Mouse (Mus musculus) liver, embryonic 16.5 days (tissue): ENCODE results near the gene Lxn. TPM values are rescaled to one million over a fixed set of nuclear protein-coding genes. Genes with fewer than 3 reads are reported as not detected.

Source experiments
- ATAC-seq: fragments of 200-750 bp; cut with Nextera tagmentation; 2 replicates; pipeline ENCODE4 v1.8.0; 2017; ENCODE audit warnings: low read depth, mild to moderate bottlenecking, moderate number of reproducible peaks, moderate library complexity
- H3K27ac ChIP-seq: fragments of 300-500 bp; sonication (generic); 2 replicates; pipeline ENCODE4 v1.5.1; 2014; ENCODE audit warnings: mild to moderate bottlenecking, low read length
- H3K27me3 ChIP-seq: fragments of 300-500 bp; sonication (generic); 2 replicates; pipeline ENCODE4 v1.6.1; 2014; ENCODE audit warnings: low read depth, low read length, mixed read lengths; ENCODE audit not compliant: control insufficient read depth, insufficient read depth
- H3K36me3 ChIP-seq: fragments of 300-500 bp; sonication (generic); 2 replicates; pipeline ENCODE4 v1.6.1; 2014; ENCODE audit warnings: mild to moderate bottlenecking; ENCODE audit not compliant: control insufficient read depth, insufficient read depth
- H3K4me1 ChIP-seq: fragments of 300-500 bp; sonication (generic); 2 replicates; pipeline ENCODE4 v1.6.1; 2014; ENCODE audit warnings: low read depth, low read length, mixed read lengths; ENCODE audit not compliant: control insufficient read depth
- H3K4me2 ChIP-seq: fragments of 300-500 bp; sonication (generic); 2 replicates; pipeline ENCODE4 v1.6.1; 2014; ENCODE audit warnings: low read depth, low read length, mixed read lengths
- H3K4me3 ChIP-seq: fragments of 300-500 bp; sonication (generic); 2 replicates; pipeline ENCODE4 v1.5.1; 2014; ENCODE audit warnings: low read depth, mild to moderate bottlenecking, low read length
- H3K9ac ChIP-seq: fragments of 300-500 bp; sonication (generic); 2 replicates; pipeline ENCODE4 v1.6.1; 2014; ENCODE audit warnings: low read depth, low read length
- H3K9me3 ChIP-seq: fragments of 300-500 bp; sonication (generic); replicated peaks from 2 replicates; pipeline ENCODE4 v1.6.1; 2016; ENCODE audit warnings: low read length; ENCODE audit not compliant: control insufficient read depth
- WGBS: fragments of 180-500 bp; shearing (Covaris S2); extraction: QIAGEN DNeasy Blood & Tissue Kit; methylation state at CpG from one replicate; pipeline ENCODE4 v1.1.7; 2014; ENCODE audit not compliant: insufficient replicate concordance; 5-methylcytosine and 5-hydroxymethylcytosine counted together
- polyA plus RNA-seq: library from polyadenylated mRNA; unstranded; fragments of >200 nt; fragmentation: Nextera tagmentation; extraction: Ambion mirVana; gene quantifications from 2 replicates; pipeline ENCODE4 v1.2.1, GENCODE M21; 2015

Lxn gene
- 9.9 and 11.3 TPM in 2 replicates for polyA plus RNA-seq

DNA sequence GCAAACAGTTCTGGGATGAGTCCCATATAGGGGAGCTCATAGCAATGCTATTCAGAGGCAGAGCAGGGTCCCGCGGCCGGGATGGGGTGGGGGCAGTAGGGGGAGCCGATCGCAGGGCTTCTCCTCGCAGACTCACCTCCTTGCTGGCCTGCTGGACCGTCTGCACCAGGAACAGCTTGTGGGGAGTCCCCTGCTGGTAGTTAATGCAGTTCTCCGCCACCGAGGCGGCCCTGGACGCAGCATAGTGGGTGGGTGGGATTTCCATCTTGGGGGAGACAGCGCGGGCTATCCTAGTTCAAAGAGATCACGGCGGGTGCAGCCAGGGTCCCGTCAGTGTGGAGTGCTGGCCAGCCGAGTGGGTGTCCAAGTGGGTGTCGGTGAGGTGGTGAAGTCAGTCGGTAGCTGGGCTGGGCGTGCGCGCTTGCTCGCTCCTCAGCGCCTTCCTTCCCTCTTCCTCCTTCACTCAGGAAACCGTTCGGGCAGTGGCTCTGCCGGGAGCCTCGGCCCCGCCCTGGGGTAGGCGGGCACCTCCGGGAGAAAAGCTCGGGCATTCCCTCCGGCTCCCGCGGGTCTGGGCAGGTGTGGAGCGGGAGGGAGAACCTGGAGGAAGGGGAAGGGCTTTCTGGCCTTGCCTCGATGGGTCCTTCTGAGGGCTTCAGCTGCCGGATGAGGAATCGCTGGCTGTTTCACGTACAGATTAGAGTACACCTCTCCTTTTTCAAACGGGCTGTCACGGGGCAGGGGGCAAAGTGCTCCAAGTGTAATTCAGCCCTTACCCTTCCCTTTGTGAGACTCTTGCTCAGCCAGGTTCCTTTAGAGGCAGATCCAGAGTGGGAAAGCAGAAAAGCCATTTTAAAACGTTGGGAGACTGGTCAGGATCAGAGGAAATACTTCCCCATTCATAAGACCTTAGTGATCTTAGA, at the start of gene Lxn:
Gene Lxn (minus strand): TSS at position 477 of the 923 bp plus-strand sequence.
- H3K9me3 ChIP-seq: no peaks in the 10 kb centered on the region
- WGBS: 2% methylated on average over 43 of the region's 43 CpGs
- H3K36me3 ChIP-seq: peaks cover 7% of the 10 kb centered on the region
- peaks cover 7% of the 10 kb centered on the region for H3K4me1 ChIP-seq
- peak within 1 kb of the TSS; percentile 61 for H3K9ac ChIP-seq
- peak within 1 kb of the TSS; percentile 80 for H3K4me2 ChIP-seq
- peak; percentile 86 for ATAC-seq
- H3K27me3 ChIP-seq: no peaks in the 10 kb centered on the region
- H3K27ac ChIP-seq: peak within 1 kb of the TSS; percentile 34; the same call in 1 of the 2 replicates
- H3K4me3 ChIP-seq: peak within 1 kb of the TSS; percentile 66

DNA sequence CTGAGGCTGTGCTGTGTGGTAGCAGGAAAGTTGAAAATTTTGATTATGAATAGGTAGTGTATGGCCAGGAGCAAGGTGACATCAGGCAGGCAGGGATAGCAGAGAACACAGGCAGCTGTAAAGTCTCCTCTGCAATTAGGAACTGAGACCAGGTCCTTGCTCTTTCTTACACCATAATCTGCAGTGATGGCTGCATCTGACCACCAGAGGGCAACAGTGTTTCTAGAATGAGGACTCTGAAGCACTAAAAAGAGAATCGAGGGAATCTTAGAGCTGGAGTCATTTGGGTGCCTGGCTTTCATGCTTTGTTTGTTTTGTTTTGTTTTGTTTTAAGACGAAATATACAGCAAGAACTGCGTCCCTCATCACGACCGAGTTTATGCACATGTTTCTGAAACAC, 49.1 kb upstream of the Lxn start:
- H3K27ac ChIP-seq: no peak overlapping the region
- H3K36me3 ChIP-seq: no peaks in the 10 kb centered on the region
- no peaks in the 10 kb centered on the region for H3K9me3 ChIP-seq
- H3K4me1 ChIP-seq: no peaks in the 10 kb centered on the region; the same call in none of the 2 replicates
- no peak overlapping the region for H3K4me2 ChIP-seq
- ATAC-seq: peak; percentile 41; the same call in 1 of the 2 replicates
- H3K4me3 ChIP-seq: no peak overlapping the region
- WGBS: 5% methylated on average over 5 of the region's 5 CpGs
- H3K27me3 ChIP-seq: peaks cover 31% of the 10 kb centered on the region
- H3K9ac ChIP-seq: no peak overlapping the region

DNA sequence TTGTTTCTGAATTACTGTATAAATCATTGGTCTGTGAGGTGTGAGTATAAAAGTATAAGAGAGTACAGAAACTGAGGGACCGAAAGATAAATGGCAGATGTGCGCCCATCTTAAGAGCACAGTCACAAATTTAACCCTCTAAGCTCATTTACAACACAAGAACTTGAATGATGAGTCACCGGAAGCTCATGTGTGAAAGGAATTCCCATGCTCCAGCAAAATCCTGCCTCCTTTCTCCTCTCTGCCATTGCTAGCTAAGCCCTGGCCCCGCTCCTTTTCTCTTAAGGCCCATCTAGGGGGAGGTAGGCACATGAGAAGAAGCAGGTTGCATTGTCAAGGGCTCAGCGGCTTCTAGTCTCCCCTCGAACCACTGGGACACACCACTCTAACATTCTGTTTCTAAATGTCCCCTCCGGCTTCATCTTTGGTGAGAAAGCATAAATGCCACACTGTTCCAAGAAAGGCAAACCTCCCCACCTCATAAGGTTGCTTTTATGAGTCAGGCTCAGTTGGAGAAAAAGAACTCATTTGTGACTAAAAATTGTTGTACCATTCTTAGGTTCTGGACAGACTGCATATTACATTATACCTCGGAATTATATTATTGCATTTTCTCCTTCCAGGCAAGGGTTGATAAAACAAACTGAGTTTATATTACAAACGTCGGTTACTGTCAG, 44.6 kb upstream of the Lxn start:
- no peak overlapping the region for H3K9ac ChIP-seq
- no peaks in the 10 kb centered on the region for H3K4me1 ChIP-seq
- H3K4me2 ChIP-seq: no peak overlapping the region
- H3K27ac ChIP-seq: no peak overlapping the region
- no peaks in the 10 kb centered on the region for H3K36me3 ChIP-seq
- H3K4me3 ChIP-seq: no peak overlapping the region
- ATAC-seq: no peak
- H3K9me3 ChIP-seq: no peaks in the 10 kb centered on the region
- 71% methylated on average over 10 of the region's 10 CpGs for WGBS
- H3K27me3 ChIP-seq: peaks cover under 1% of the 10 kb centered on the region; the same call in 1 of the 2 replicates

DNA sequence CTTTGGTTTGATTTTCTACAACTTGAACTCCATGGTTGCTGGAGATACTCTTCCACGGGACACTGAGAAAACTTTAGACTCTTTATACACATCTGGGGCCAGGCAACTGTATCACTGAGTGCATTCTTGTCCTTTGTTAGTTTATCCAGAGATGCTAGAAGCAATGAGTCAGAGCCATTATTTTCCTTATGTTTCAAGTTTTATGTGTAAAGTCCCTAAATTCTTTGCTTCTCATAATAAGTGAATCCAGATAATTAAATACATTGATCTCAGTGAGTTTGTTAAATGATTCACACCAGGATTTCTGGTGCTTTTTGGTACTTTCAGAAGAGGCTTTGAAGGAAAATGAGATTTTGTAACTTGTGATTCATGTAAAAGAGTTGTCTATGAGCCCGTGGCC, 41.6 kb upstream of the Lxn start:
- Histone ChIP-seq H3K9me3 (no peaks in the 10 kb centered on the region), H3K4me3 (no peak overlapping the region), H3K27me3 (no peaks in the 10 kb centered on the region), H3K36me3 (no peaks in the 10 kb centered on the region), H3K9ac (no peak overlapping the region), H3K27ac (no peak overlapping the region), H3K4me1 (no peaks in the 10 kb centered on the region), H3K4me2 (no peak overlapping the region)
- 55% methylated on average over 2 of the region's 2 CpGs for WGBS
- ATAC-seq: no peak

DNA sequence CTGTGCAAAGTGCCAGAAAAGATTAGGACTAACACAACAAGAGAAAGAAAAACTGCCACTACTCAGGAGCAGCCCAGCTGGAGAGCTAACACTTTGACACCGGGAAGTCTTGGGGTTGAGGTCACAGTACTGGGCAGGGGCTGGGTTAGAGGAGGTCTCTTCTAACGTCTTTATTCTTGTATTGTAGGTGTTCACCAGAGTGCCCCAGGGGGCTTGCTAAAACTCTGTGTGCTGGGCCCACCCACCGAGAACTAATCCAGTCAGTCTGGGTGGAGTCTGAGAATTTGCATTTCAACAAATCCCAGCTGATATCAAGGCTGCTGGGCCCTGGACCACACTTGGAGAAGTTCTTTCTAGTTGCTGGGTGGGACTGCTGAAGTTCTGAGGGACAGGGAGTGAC, 40.2 kb upstream of the Lxn start:
- Histone ChIP-seq H3K9me3 (no peaks in the 10 kb centered on the region), H3K27me3 (no peaks in the 10 kb centered on the region), H3K36me3 (no peaks in the 10 kb centered on the region), H3K27ac (no peak overlapping the region), H3K9ac (no peak overlapping the region), H3K4me2 (no peak overlapping the region), H3K4me3 (no peak overlapping the region), H3K4me1 (no peaks in the 10 kb centered on the region; the same call in 1 of the 2 replicates)
- ATAC-seq: no peak
- WGBS: 23% methylated on average over 3 of the region's 3 CpGs

DNA sequence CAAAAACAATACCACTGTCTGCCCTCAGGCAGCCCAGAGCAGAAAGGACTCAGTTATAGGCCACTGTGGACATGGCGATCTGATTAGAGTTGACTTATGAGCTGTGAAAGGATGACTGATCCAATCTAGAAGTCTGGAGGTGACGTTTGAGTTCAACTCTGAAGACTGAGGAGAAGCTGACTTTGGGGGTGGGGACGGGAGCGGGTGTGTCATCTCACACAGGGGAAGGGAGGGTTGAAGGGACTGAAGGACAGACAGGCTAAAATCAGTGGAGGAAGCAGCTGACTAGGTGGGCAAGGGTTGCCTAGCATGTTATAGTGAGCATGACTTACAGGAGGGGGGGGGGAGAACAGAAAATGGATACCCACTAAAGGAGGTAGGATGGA, 35.7 kb upstream of the Lxn start:
- no peaks in the 10 kb centered on the region for H3K36me3 ChIP-seq
- H3K9me3 ChIP-seq: no peaks in the 10 kb centered on the region
- 71% methylated on average over 4 of the region's 4 CpGs for WGBS
- H3K4me2 ChIP-seq: no peak overlapping the region
- no peak overlapping the region for H3K4me3 ChIP-seq
- H3K27me3 ChIP-seq: no peaks in the 10 kb centered on the region
- no peak overlapping the region for H3K9ac ChIP-seq
- ATAC-seq: no peak
- no peak overlapping the region for H3K27ac ChIP-seq
- H3K4me1 ChIP-seq: no peaks in the 10 kb centered on the region; the same call in 1 of the 2 replicates

DNA sequence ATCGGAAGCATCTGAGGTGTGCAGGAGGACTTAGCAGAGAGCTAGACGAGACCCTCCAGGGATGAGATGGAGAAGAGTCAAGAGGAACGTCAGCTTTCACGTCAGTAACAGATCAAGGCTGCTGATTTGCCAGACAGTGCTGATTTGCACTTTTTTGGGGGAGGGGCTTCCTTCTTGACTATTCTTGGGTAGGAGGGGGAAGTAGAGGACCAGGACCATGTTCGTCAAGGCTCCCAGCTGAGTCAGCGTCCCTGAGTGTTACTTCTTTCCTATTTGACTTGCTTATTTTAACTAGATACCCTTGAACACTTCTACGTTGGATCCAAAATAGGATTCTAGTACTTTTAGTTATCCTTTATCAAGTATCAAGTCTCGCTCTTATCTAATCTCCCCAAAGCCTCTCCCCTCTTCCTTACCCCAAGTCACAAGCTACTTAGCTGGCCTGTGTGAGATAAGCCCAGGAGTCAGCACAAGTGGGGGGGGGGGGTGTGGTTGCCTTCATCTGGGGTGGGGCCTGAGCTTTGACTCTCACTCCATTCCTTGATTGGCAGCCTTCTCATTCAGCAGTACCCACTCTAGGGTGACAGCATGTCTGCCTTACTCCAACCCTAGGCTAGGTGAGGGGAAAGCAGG, 35.2 kb upstream of the Lxn start:
- Histone ChIP-seq H3K27me3 (no peaks in the 10 kb centered on the region), H3K4me2 (no peak overlapping the region), H3K27ac (no peak overlapping the region), H3K4me3 (no peak overlapping the region), H3K36me3 (no peaks in the 10 kb centered on the region), H3K9me3 (no peaks in the 10 kb centered on the region), H3K9ac (no peak overlapping the region), H3K4me1 (no peaks in the 10 kb centered on the region; the same call in 1 of the 2 replicates)
- 68% methylated on average over 8 of the region's 8 CpGs for WGBS
- ATAC-seq: peak; percentile 84

DNA sequence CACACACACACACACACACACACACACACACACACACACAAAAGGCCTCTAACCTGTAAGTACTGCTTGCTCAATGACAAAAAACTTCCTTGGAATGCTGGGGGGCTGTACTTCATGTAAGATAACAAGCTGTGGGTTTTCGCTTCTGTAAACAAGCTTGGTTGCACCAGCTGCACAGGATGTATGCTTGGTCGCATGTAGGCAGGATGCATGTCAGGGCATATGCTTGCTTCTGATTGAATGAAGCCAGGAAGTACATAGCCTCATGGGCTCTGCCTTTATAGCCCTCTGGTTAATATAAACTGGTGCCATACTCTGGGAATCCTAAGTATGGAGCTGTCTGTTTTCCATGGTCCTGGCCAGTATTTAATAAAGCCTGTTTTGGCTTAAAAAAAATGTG, 34.3 kb upstream of the Lxn start:
- Histone ChIP-seq H3K4me1 (no peaks in the 10 kb centered on the region; the same call in 1 of the 2 replicates), H3K4me3 (no peak overlapping the region), H3K4me2 (no peak overlapping the region), H3K36me3 (no peaks in the 10 kb centered on the region), H3K27ac (no peak overlapping the region), H3K9me3 (no peaks in the 10 kb centered on the region), H3K9ac (no peak overlapping the region), H3K27me3 (no peaks in the 10 kb centered on the region)
- no peak for ATAC-seq
- 55% methylated on average over 2 of the region's 2 CpGs for WGBS
